12 mouse cellular contexts compared by ENCODE assay signal in the genomic region with DNA sequence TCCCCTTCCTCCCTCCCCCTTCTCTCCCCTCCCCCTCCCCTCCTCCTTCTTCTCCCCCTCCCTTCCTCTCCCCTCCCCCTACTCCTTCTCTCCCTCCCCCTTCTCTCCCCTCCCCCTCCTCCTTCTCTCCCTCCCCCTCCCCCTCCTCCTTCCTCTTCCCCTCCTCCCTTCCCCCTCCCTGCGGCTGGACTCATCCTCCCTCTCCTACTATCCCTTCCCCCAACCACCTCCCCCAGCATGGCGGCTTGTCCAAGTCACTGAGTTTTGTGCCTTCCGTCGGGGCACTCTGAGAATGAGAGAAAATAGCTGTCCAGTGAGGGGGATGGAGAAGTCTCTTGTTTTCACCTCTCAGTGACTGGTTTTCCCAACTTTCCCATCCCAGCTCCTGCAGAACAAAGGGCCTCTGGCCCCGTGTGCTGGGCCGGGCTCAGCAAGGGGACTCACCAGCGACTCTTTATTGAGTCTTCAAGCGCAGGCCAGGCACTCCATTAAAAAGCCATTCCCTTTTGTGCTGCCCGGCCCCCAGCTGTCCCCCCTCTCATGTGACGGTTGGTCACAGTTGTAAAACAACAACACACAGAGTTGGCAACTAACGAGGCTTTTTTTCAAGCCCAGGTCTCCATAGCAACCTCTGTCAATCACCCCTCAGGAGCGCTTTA.
DNase-seq lines count a peak whose midpoint lies in the region; ATAC-seq and TF ChIP-seq lines count a peak whose summit lies in the region.
"Had no signal": no experiment of that assay in that cellular context is flagged by ENCODE, and none has a peak within 500 bp of the region (broad histone marks: within the 10 kb centered on the region; RNA-seq: fewer than 3 reads in every experiment).

No protein-coding gene starts in this region.

- no peaks in the 10 kb centered on the region for H3K27me3 ChIP-seq in heart, embryonic 15.5 days
- peaks cover 89% of the 10 kb centered on the region for H3K27me3 ChIP-seq in embryonic facial prominence, embryonic 10.5 days (replicated peaks; ENCODE audit: low read depth, poor library complexity, severe bottlenecking)
- H3K27me3 ChIP-seq in limb, embryonic 10.5 days (ENCODE audit: low read depth, poor library complexity, severe bottlenecking), result peaks cover 68% of the 10 kb centered on the region
- H3K27me3 ChIP-seq in neural tube, embryonic 14.5 days (ENCODE audit: control insufficient read depth, insufficient read depth, low read length), result peaks cover 19% of the 10 kb centered on the region

- no peak overlapping the region for H3K9ac ChIP-seq in heart, embryonic 15.5 days
- no peak overlapping the region for H3K9ac ChIP-seq in neural tube, embryonic 14.5 days (replicated peaks; ENCODE audit: low read depth, low read length)
- H3K9ac ChIP-seq: liver, embryonic 13.5 days had no signal

- no peak overlapping the region for H3K4me3 ChIP-seq in heart, embryonic 15.5 days
- 0 out of 2 replicates have a peak overlapping the region, but pooled peaks have one; percentile 23 for H3K4me3 ChIP-seq in embryonic facial prominence, embryonic 10.5 days
- peak overlapping the region; percentile 31; the same call in 1 of the 2 replicates for H3K4me3 ChIP-seq in limb, embryonic 10.5 days
- no peak overlapping the region for H3K4me3 ChIP-seq in neural tube, embryonic 14.5 days (ENCODE audit: low read depth, low read length)
- no peak overlapping the region for H3K4me3 ChIP-seq in layer of hippocampus, adult 2 months
- H3K4me3 ChIP-seq: erythroblast, embryonic 14.5 days; liver, embryonic 13.5 days had no signal

- H3K4me1 ChIP-seq in heart, embryonic 15.5 days (replicated peaks), result peaks cover 53% of the 10 kb centered on the region
- peaks cover 44% of the 10 kb centered on the region for H3K4me1 ChIP-seq in embryonic facial prominence, embryonic 10.5 days
- peaks cover 55% of the 10 kb centered on the region for H3K4me1 ChIP-seq in limb, embryonic 10.5 days
- peaks cover 18% of the 10 kb centered on the region; the same call in 1 of the 2 replicates for H3K4me1 ChIP-seq in neural tube, embryonic 14.5 days (ENCODE audit: control insufficient read depth, insufficient read depth, low read length)
- H3K4me1 ChIP-seq: liver, embryonic 13.5 days had no signal

- no peak for ATAC-seq in heart, embryonic 15.5 days (replicated peaks; ENCODE audit: insufficient number of reproducible peaks, insufficient read depth, low FRiP score, low read depth)
- ATAC-seq in neural tube, embryonic 14.5 days (ENCODE audit: low read depth), result peak; percentile 62

- peak overlapping the region; percentile 43 for H3K27ac ChIP-seq in heart, embryonic 15.5 days
- peak overlapping the region; percentile 76 for H3K27ac ChIP-seq in embryonic facial prominence, embryonic 10.5 days (replicated peaks)
- peak overlapping the region; percentile 86 for H3K27ac ChIP-seq in limb, embryonic 10.5 days
- no peak overlapping the region for H3K27ac ChIP-seq in neural tube, embryonic 14.5 days (ENCODE audit: low read depth, low read length)
- no peak overlapping the region for H3K27ac ChIP-seq in layer of hippocampus, adult 2 months
- H3K27ac ChIP-seq: liver, embryonic 13.5 days had no signal

- H3K36me3 ChIP-seq in heart, embryonic 15.5 days, result no peaks in the 10 kb centered on the region
- no peaks in the 10 kb centered on the region for H3K36me3 ChIP-seq in embryonic facial prominence, embryonic 10.5 days (replicated peaks)
- H3K36me3 ChIP-seq in limb, embryonic 10.5 days, result no peaks in the 10 kb centered on the region
- H3K36me3 ChIP-seq in neural tube, embryonic 14.5 days (ENCODE audit: control insufficient read depth, insufficient read depth, low read length), result no peaks in the 10 kb centered on the region
- H3K36me3 ChIP-seq: liver, embryonic 13.5 days had no signal

- WGBS in heart, embryonic 15.5 days, result 19% methylated on average over 12 of the region's 12 CpGs
- 4% methylated on average over 12 of the region's 12 CpGs for WGBS in embryonic facial prominence, embryonic 10.5 days
- 3% methylated on average over 12 of the region's 12 CpGs for WGBS in limb, embryonic 10.5 days
- 2% methylated on average over 12 of the region's 12 CpGs for WGBS in neural tube, embryonic 14.5 days

- intact Hi-C loops in heart, postnatal 10 days (cut with DNase I), result loop anchor here (10.0 kb wide), 1 partner anchor 52 kb away; no protein-coding TSS in a partner anchor

- no peak overlapping the region for H3K4me2 ChIP-seq in heart, embryonic 15.5 days
- no peak overlapping the region for H3K4me2 ChIP-seq in neural tube, embryonic 14.5 days (ENCODE audit: low read depth, low read length)
- H3K4me2 ChIP-seq: liver, embryonic 13.5 days had no signal

- H3K9me3 ChIP-seq in heart, embryonic 15.5 days (replicated peaks), result no peaks in the 10 kb centered on the region
- no peaks in the 10 kb centered on the region for H3K9me3 ChIP-seq in embryonic facial prominence, embryonic 10.5 days
- no peaks in the 10 kb centered on the region for H3K9me3 ChIP-seq in limb, embryonic 10.5 days (replicated peaks)
- no peaks in the 10 kb centered on the region for H3K9me3 ChIP-seq in neural tube, embryonic 14.5 days (ENCODE audit: control insufficient read depth, low read length)
- H3K9me3 ChIP-seq: liver, embryonic 13.5 days had no signal

- DNase-seq in heart, postnatal 10 days, result no peak
- peak; percentile 66 for DNase-seq in embryonic facial prominence, embryonic 10.5 days (ENCODE audit: low spot score)
- DNase-seq in limb, embryonic 10.5 days (ENCODE audit: low spot score), result peak; percentile 71
- DNase-seq in urinary bladder, postnatal 4 days (ENCODE audit: low spot score in 2 of 2), result no peak
- no peak for DNase-seq in layer of hippocampus, adult 2 months (ENCODE audit: low spot score in 2 of 2)
- DNase-seq in gastrocnemius, postnatal 10 days, result no peak
- DNase-seq: liver, embryonic 13.5 days; right cerebral cortex, postnatal 4 days; thymus, adult 18-20 months had no signal

- TF ChIP-seq CTCF in layer of hippocampus, adult 2 months (conservative IDR thresholded peaks at IDR 0.05), result no peak

Comparison
In these comparisons a context has a peak if more than half of its experiments do, and no peak if none do; other contexts are left out.
1. H3K27ac ChIP-seq: peak in heart, embryonic 15.5 days (single experiment), embryonic facial prominence, embryonic 10.5 days (single experiment) and limb, embryonic 10.5 days (single experiment); none in neural tube, embryonic 14.5 days (single experiment) and layer of hippocampus, adult 2 months (single experiment).
2. H3K4me3 ChIP-seq: peak in embryonic facial prominence, embryonic 10.5 days (single experiment) and limb, embryonic 10.5 days (single experiment); none in heart, embryonic 15.5 days (single experiment), neural tube, embryonic 14.5 days (single experiment) and layer of hippocampus, adult 2 months (single experiment).
3. DNase-seq: peak in embryonic facial prominence, embryonic 10.5 days (single experiment) and limb, embryonic 10.5 days (single experiment); none in heart, postnatal 10 days (0 of 2), urinary bladder, postnatal 4 days (0 of 2), layer of hippocampus, adult 2 months (0 of 2) and gastrocnemius, postnatal 10 days (single experiment).